Mouse (Mus musculus): ENCODE results near the gene Adap1.
A peak's percentile ranks its signal among the peaks of the same experiment; 100 is the strongest.

The Adap1 gene

GRCm38 (mm10) chr5:139320424-139320823, 5.0 kb downstream of the Adap1 start:
- DNase-seq, result peak; percentile 42

GRCm38 (mm10) chr5:139317751-139318504, 7.5 kb downstream of the Adap1 start:
- no peak for DNase-seq

GRCm38 (mm10) chr5:139316982-139317675, 8.3 kb downstream of the Adap1 start:
- DNase-seq, result peak; percentile 53

- no peak for DNase-seq
Observed at GRCm38 (mm10) chr5:139314941-139315642, 10.3 kb downstream of the Adap1 start.

DNA sequence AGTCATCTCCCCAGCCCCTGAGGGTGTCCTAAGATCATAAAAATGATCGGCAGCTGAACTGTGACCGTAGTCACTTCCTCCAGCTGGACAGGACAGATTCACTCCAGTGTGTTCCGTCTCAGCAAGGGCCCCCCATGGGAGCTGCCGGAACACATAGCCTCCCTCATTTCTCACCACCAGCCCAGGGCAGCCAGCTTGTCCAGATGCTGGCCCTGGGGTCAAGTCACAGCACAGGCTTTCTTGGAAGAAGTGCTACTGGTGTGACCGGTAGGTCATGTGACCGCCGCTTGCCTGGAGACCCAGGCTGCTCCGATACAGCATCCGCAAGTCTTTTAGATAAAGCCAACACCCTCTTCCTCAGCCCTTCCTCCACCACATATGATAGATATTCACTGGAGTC, 11.9 kb downstream of the Adap1 start:
- no peak for DNase-seq

GRCm38 (mm10) chr5:139311822-139312221, 13.6 kb downstream of the Adap1 start:
- no peak for DNase-seq

GRCm38 (mm10) chr5:139310477-139310876, 14.9 kb downstream of the Adap1 start:
- DNase-seq, result no peak

DNA sequence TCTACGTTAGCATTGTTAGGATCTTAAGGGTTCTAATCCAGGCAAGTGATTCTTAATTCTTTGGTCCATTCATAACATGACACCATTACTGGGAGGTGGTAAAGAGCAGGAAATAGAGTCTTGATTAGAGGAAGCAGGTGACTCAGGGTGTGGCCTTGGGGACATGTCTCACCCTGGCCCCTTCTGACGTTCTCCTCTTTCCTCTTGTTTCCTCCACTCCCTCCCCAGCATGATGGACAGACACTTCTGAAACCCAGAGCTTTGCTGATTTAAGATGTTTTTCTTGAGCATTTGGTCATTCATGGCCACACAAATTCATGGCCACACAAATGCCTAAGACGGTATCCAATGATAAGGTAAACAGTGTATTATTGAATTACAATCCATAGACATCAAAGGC, 15.5 kb downstream of the Adap1 start:
- DNase-seq, result no peak

GRCm38 (mm10) chr5:139303646-139304061, 21.8 kb downstream of the Adap1 start:
- no peak for DNase-seq

DNA sequence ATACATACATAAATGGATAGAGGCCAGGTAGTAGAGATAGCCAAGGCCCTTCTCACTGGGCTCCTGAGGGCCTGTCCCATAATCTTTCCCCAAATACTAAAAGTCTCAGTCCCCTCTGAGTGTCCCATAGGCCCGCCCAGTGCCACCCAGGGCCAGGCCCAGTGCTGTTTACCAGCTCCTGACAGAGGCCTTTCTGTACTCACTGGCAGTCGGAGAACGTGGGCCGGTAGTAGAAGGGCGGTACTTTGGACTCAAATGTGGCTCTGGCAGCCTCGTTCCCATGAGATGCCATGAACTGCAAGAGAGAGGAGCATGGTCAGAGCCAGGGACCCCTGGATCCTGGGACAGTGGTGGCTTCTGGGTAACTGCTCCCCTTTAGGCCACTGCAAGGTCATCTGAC, 23.3 kb downstream of the Adap1 start:
- no peak for DNase-seq

GRCm38 (mm10) chr5:139297745-139298144, 27.7 kb downstream of the Adap1 start:
- DNase-seq, result no peak

GRCm38 (mm10) chr5:139297092-139297491, 28.3 kb downstream of the Adap1 start:
- no peak for DNase-seq

GRCm38 (mm10) chr5:139294089-139294488, 31.3 kb downstream of the Adap1 start:
- DNase-seq, result no peak

DNA sequence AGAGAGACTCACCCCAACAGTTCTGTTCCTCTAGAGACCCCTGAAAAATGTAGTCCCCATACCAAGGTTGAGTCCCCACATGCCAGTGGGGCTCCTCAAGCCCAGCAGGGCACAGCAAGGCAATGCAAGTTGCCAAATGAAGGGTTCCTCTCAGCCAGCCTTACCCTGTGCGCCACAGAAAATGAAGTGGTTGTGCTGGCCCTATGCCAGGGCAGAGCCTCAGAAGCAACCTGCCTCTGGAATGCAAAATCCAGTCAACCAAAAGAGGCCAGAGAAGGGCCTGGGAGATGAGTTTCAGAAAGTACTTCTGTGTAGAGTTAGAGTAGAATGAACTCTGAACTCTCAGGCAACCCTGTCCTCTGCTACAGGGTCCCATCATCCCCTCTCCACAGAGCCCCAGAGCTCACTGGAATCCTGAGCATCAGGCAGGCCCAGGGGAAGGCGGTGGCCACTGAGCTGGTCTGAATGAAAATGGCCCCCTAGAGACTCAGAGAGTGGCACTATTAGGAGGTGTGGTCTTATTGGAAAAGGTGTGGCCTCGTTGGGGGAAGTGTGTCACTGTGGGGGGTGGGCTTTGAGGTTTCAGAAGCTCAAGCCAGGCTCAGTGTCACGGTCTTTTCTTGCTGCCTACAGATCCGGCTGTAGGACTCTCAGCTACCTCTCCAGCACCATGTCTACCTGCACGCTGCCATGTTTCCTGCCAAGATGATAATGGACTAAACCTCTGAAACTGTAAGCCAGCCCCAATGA, 33.4 kb downstream of the Adap1 start:
- DNase-seq, result no peak

- no peak for DNase-seq
Observed at GRCm38 (mm10) chr5:139290467-139291259, 34.8 kb downstream of the Adap1 start.

DNA sequence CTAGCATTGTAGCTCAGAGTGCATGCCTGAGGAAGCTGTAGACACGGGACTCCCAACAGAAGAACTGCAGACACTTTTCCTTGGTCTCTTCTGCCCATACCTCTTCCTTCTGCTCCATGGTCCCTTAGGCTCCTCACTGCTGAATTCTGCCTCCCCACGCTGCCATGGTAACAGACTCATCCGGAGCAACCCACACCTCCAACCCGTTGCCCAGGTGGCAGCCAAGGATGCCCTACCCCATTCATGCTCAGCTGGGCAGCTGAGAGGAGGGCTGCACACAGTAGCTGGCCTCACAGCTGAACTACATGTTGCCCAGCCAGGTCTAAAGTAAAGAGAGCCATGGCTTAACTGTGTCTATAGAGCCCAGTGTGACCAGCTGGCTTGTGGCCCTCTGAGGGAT, 36.8 kb downstream of the Adap1 start:
- no peak for DNase-seq

DNA sequence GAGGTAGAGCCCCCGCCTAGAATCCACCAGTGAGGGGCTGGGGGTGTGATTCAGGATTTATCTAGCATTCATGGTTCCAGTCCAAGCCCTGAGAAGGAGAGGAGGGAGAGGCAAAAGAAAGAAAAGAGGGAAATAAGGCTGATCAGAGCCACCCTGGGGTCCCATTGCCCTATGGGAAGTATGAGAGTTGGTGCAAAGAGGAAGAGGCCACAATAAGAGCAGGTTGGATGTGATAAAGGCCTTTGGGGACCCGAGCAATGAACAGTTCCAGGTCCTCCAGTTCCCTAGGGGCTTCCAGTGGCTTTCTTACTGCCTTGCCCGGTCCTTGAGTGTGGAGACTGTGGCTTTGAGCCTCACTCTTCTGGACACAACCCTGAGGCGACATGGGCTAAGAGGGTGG, 37.6 kb downstream of the Adap1 start:
- DNase-seq, result no peak

DNA sequence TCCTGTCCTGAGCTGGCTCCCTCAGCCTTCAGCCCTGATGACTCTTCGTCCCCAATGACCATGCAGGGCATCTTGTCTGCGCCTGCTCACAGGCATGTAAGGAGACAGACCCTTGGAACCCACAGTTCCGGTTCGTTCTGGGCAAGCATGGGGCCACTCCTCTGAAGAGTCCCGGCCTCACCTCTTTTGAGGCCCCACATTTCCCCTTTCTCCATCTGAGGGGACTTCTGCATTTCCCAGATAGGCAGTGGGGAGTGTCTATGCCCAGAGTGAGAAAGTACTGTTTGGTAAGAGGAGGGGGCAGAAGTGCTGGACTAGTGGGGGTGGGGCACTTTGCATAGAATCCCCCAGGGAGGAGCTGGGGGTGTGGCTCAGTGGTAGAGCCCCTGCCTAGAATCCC, 38.3 kb downstream of the Adap1 start:
- no peak for DNase-seq

- DNase-seq, result no peak
Observed at GRCm38 (mm10) chr5:139286142-139286941, 39.1 kb downstream of the Adap1 start.

GRCm38 (mm10) chr5:139285383-139286067, 39.9 kb downstream of the Adap1 start:
- DNase-seq, result no peak
